Mouse (Mus musculus) left cerebral cortex, adult 8-10 months (tissue): ENCODE measurements at regions not wholly inside any gene's neighbourhood (a gene's known extent, or its start where the extent isn't known, plus 50 kb on each side); places are given as distances from the start of the nearest gene placed in this dataset.

Source experiments
- DNase-seq, 2 experiments: peaks; one replicate each; pipeline ENCODE4 v3.0.0; 2022; ENCODE audit warnings: low spot score in 2 of 2

DNA sequence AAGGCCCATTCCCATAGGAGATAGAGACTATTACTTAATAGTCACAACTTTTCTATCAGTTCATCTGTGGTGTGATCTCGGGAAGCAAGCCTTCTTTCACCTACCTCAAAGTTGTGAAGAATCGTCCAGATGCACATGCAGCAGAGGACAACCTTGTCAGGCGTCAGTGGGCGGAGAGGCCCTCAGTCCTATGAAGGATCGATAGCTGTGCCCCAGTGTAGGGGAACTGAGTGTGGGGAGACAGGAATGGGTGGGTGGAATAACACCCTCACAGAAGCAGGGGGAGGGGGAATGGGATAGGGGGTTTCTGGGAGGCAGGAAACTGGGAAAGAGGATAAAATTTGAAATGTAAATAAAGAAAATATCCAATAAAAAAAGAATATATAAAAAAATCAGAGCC is 133.5 kb upstream of the Nrxn1 start:
- no peak for DNase-seq

DNA sequence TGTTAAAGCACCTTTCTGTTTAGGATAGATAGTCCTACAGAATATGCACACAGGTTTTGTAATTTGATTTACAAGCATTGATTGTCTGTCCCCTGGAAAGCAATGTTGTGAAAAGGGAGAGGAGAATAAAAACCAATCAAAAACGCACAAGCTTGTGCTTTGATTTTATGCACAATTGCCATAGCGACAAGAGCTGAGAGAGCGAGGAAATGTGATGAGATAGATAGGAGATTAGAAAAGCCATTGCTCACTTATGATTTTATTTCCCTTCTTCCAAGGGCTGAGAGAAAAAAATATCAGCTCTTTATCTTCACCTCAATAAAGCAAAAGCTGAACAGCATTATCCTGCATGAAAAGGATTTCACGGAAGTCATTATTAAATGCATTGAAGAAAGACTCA is 133.0 kb upstream of the Nrxn1 start:
- no peak for DNase-seq

- no peak for DNase-seq
These were observed 123.6 kb upstream of the Nrxn1 start for GRCm38 (mm10) chr17:91216429-91216828.

- no peak for DNase-seq
These were observed 89.7 kb upstream of the Nrxn1 start for GRCm38 (mm10) chr17:91182574-91182973.

DNA sequence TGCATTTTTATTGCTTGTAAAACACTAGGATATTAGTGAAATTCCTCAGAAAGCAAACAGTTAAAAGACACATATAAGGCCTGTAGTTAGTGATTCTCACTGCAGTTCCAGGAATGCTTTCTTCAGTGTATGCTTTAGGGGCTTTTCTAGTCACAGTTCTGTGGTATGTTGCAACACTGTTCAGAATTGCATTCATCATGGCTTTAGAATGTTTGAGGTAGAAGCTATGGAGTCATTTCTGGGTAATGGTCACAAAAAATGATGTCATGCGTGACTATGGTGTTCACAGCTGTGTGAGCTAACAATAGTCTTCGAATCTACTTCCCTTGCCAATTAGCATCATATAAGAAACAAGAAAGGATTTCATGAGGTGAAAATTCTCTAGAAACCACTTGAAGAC is 69.0 kb upstream of the Nrxn1 start:
- no peak for DNase-seq
